Mouse (Mus musculus) cerebellum, adult 2 months (tissue): ENCODE measurements around the gene Scrn1.

Source experiments
- CTCF ChIP-seq: fragments of 200-500 bp; IDR thresholded peaks from 2 replicates; pipeline ENCODE4 v1.5.1; 2011; ENCODE audit warnings: low read depth, mild to moderate bottlenecking, control low read depth, low read length, moderate library complexity, borderline replicate concordance; ENCODE audit not compliant: insufficient read depth
- POLR2A ChIP-seq: fragments of 200-500 bp; IDR thresholded peaks from 2 replicates; pipeline ENCODE4 v1.6.1; 2011; ENCODE audit warnings: low read length, control low read depth, borderline replicate concordance; ENCODE audit not compliant: insufficient read depth

GRCm38 (mm10) chr6:54539396-54539795 is 26.9 kb downstream of the Scrn1 start:
- TF ChIP-seq POLR2A (no peak), CTCF (no peak)
